Mouse (Mus musculus): ENCODE measurements around the gene Ank2.

The Ank2 gene

DNA sequence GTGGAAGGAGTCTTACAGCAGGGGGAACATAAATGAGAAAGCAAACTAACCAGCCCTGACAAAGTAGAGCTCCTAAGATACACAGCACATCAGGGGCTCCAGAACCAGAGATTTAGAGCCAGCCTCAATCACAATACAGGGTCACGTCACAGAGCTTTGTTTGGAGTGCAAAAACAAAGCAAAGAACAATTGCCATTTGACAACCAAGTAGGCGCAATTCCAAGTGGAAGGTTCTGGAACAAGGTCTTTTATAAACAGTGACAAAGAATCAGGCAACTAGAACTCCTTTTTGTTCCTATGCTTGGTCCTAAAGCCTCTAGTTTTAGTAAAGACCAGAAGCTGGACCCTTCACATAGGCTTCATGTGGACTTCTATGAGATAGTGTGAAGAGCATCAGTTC, 326.5 kb downstream of the Ank2 start:
- no peak for DNase-seq (ENCODE audit: low spot score)

DNA sequence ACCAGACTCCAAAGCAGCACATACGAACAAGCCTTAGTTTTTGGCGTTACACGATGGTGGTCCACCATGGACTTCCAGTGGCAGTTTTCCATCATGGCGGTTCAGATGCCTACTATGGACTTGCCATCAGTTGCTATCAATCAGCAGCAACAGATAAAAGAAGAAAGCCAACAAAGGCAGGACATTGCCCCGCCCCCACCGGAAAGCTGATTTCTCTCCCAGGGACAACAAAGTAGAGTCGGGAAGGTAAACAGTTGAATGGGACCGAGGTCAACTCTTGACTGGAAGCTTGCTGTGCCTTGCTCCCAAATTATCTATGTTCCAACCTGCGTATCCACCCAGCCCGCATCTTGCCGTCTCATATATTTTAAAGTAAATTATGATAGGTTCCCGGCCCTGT, 328.9 kb downstream of the Ank2 start:
- no peak for DNase-seq (ENCODE audit: low spot score)

DNA sequence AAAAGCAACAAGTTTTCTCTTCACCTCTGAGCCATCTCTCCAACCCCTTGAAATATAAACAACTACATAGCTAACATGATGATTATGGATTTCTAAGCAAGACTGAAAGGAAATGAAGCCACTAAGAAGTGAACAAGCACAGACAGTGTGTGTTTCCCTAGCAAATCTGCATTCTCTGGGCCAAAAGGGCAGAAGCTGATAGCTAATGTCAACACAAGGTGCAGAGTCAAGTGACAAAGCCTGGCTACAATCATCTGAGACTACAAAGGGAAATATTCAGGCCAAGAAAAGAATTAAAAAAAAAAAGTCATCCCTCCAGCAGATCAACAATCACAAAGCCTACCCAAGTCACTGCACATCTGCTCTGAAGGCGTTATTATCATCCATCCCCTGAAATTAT, 330.0 kb downstream of the Ank2 start:
- DNase-seq (ENCODE audit: low spot score) = no peak

DNA sequence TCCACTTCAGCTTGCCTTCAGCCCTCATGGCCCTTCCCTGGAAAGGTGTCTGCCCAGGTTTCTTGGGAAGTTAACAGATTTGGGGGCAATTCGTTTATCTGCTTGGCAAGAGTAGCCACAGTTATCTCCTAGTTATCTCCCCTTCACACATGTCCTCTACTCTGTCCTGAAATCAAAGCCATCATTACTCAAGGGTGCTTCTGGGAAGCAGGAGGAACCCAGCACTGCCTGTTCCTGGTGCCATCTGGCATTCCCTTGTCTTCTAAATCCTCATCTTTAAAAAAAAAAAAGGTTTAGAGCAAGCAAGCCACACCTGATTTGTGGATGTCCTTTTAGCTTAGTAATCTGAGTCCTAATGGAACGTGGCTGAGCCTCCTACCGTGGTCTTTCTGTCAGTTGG, 335.4 kb downstream of the Ank2 start:
- no peak for DNase-seq (ENCODE audit: low spot score)

DNA sequence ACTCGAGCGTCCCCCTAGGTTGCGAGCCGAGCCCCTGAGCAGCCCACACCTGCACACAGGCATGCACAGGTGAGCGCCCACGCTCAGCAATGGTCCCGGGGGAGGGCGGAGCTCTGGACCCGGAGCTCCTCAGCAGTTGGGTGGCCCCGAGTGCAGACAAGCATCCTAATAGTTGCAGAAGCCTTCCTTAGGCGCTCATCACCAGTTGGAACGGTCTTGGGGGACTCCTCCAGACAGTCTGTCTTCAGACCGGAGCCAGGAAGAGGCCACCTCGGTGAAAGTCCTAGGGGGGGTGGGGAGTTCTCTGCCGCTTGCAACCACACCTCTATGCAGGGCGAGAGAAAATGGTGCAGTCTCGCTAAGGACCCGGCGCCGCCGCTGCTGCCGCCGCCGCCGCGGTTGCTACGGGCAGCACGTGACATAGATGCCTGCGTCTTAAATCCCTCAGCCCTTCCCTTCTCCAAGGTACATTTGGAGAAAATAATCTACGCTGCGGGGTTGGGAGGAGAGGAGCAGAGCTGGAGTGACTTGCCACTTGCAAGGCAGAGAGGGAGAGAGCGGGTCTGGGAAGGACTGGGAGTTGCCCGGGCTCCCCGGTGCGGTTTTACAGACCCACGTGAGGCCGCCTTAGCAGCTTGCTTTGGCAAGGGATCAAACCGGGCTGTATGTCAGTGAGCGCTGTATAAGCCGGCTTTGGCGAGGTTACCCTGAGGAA, 337.0 kb downstream of the Ank2 start:
- DNase-seq (ENCODE audit: low spot score) = no peak

DNA sequence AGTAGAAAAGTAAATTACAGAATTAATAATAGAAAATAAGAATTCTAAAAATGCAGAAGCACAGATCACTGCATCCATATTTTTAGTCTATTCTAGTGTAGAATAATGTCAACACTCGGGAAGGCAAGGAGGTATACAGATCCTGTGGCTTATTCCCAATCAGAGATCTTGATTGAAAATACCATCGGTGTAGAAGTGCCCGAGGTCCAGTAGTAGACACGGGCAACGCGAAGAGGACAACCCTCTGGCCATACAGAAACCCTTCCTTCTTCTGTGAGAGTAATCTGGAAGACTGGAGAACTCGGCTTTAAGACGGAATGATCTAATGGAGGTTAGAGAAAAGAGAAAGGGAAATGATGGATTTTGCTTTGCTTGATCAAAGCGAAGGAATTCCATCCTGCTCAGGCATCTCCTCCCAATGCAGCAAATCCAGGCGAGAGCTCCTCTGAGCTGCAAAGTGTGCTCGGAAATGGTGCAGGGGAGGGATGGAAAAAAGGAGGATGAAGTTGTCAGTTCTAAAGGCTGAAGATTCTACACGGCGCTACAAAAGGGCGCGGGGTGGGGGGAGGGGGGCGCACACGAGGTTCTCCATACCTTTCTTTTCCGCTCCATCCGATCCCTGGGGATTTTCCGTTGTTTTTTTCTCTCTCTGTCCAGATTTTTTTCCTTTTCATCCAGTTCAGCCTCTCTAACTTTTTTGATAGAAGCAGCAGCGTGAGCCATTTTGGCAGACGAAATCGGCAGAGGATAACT, 337.9 kb downstream of the Ank2 start:
- no peak for DNase-seq (ENCODE audit: low spot score)

DNA sequence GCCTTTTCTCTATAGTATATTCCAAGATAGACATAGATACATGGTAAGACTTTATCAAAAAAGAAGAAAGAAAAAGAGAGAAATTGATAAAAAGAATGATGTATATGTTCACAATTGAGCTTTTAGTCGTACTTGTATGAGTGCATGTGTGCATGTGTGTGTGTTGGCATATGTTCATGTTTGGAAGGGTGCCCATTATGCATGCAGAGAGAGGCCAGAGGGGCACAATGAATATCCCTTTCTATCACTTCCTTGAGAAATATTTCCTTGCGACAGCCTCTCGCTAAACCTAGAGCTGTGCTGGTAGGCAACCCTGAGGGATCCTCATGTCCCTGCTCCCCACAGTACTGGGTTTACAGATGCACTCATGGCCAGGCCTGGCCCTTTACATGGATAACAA, 341.4 kb downstream of the Ank2 start:
- no peak for DNase-seq (ENCODE audit: low spot score)

DNA sequence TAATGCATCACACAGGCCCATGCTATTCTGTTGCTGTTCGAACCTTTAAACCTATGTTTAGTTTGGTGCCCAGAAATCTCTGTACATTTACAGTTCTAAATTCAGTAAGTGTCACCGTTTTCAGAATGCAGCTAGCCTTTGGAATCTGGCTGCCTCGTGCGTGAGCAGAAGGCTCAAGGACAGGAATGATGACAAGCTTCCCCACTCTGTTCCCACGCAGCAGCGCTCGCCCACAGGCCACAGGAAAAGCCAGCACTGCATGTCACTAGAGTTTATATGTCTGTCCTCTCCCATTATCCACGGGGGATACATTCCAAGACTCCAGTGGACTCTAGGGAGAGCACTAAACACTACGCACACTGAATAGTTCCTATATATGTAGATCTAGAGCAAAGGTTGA, 343.1 kb downstream of the Ank2 start:
- DNase-seq (ENCODE audit: low spot score) = no peak

DNA sequence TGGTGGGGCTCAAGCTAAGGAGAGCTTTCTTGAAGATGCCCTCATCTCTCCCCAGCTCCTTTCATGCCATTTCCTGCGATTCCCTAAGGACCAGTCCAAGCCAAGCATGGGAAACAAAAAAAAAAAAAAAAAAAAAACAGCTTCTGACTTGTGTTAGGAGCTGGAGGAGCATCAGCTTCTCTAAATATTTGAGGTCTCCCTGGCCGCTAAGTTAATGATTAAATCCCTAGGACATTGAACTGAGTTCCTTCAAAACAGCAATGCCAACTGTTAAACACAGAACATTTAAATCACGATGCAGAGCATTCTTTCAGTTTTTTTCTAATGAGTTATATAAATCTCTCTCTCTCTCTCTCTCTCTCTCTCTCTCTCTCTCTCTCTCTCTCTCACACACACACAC, 345.3 kb downstream of the Ank2 start:
- no peak for DNase-seq (ENCODE audit: low spot score)

DNA sequence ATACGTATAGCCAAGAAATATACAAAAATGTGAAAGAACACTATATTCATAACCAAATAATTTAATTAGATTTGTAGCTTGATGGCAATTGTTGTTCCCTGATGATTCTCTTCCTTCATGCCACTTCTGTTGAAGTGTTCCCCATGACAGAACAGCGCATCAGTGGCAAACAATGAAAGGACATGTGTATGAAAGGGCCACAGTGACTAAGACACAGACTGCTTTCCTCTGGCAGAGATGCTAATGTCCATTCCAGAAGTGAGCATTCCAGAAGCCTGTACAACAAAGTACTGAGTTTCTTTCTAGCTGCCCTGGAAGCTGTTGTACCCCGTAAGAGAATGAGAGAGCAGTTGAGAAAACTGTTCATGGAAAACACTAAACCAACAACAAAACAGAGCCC, 345.7 kb downstream of the Ank2 start:
- no peak for DNase-seq (ENCODE audit: low spot score)

DNA sequence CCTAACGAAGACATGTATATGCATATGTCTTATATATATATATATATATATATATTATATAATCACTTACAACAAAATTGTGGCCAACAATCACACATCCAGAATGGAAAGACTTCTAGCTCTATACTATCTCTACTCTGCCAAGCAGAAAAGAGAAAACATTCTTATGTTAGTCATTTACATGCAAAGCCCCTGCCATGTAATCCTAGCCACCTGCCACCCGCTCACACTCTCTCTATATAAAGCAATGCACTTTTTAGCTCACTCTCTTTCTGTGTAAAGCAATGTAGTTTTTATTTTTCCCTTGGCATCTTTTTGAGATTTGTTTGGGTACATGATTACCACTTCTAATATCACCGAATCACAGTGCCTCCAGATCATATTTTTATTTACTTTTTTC, 350.5 kb downstream of the Ank2 start:
- DNase-seq (ENCODE audit: low spot score) = no peak

DNA sequence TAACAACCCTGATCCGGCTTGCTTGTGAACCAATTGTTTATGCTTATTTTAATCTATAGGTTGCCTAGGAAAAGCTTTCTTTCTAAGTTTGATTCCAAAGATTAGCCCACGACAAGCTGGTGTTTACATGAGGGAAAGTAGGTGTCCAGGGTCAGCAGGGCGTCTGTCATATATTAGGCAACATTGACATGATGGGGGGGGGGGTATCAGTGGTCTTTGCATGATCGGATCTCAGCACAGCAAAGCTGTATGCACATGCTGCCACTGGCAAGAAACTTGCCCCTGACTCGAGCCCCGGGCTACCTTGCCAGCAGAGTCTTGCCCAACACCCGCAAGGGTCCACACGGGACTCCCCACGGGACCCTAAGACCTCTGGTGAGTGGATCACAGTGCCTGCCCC, 358.6 kb downstream of the Ank2 start:
- no peak for DNase-seq (ENCODE audit: low spot score)

DNA sequence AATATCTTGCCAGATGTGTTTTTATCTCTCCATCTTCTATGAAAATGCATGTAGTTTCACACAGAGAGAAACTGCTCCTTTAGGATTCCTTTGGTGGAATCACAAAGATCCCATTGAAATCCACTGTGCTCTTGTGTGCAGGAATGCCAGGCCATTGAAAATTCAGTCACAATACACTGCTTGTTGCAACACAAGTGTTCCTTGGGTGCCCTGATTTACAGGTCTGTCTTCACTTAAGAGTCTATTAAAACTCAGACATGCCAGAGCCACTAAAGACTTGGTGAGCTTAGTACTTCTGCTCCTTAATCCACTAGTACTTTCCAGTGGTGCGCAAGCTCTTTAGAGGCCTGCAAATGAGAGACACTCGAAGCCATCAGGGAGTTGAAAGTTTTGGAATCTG, 359.5 kb downstream of the Ank2 start:
- DNase-seq (ENCODE audit: low spot score) = no peak

DNA sequence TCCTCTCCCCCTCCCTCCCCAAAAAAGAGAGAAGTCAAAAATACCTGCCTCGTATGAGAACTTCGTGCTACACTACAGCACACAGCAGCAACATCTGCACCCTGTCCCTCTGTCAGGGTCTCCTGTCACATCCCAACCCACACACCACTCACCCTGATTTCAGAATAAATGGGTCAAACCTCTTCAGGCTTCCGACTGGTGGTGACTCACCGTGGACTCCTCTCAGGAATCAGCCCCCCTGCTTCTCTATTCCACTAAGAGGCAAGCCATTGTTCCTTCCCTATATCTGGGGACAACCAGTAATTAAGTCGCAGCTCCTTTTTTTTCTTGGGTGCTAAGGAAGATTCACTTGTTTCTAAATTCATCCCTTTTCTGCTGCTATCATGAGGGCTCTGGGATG, 361.6 kb downstream of the Ank2 start:
- no peak for DNase-seq (ENCODE audit: low spot score)

DNA sequence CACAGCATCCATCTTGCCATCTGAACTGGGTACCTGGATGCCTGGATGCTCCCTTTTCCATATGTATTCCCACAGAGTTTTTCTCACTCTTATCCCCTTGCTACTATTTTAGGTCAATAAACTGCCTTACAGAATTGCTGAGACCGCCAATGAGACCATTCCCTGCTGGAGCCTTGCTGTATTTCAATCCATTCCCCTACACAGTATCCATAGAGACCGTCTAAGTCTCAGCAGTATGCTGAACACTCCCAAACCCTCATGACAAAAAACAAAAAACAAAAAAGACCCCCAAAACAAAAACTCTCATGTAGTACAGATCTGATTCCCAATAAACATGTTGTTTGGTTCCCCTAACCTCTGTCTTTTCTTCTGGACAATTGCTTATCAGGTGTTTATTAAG, 365.1 kb downstream of the Ank2 start:
- no peak for DNase-seq (ENCODE audit: low spot score)

DNA sequence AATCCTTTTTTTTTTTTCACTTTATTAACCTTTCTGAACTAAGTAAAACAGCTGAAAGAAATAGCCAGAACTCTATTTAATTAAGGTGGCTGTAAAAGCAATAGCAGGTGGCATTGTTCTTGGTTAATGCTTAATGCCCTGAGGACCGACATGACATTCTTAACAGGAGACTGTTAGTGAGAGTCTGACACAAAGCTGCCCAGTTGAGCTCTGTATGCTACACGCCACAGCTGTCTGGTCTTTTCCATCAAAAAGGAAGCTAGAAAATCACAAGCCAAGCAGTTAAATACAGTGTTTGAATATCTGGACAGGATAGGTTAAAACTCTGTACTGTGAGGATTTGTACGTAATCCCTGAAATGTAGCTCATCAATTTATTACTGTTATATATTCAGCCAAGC, 368.1 kb downstream of the Ank2 start:
- DNase-seq (ENCODE audit: low spot score) = no peak

DNA sequence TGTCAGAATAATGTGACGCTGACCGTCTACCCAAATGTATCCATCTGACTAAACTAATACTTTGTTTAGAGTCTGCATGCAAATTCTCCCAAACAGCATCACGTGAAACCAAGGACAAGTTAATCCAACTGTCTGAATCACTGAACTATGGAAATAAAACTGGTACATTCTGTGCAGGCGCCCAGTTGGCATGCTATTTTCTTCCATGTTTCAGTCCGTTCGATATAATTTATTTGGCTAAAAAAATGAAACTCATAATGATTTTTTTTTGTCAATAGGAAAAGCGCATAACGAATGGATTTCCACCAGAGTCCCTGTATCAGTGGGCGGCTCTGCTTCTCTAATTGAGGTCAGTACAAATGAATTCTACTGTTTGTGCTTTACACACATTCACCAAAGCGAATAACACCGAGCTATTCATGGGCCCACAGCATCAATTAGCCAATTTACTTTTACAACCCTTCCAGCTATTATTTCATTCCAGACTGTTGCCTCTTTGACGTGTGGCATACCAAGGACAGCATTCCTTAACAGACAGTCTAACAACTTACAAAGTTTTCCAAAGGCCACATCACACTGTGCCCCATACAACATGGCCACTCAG, 368.9 kb downstream of the Ank2 start:
- no peak for DNase-seq (ENCODE audit: low spot score)

DNA sequence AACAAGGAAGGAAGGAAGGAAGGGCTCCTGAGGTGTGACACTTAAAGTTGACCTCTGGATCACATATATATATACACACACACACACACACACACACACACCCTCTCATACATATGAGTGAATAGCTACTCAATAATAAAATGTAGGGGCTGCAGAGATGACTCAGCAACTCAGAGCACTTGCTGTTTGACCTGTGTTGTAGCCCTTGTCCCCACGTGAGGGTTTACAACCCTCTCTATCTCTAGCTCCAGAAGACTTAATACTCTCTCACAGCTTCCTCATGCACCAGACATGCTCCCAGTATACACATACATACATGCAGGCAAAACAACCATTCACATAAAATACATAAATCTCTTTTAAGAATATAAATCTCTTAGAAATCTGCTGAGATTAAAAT, 369.4 kb downstream of the Ank2 start:
- no peak for DNase-seq (ENCODE audit: low spot score)

DNA sequence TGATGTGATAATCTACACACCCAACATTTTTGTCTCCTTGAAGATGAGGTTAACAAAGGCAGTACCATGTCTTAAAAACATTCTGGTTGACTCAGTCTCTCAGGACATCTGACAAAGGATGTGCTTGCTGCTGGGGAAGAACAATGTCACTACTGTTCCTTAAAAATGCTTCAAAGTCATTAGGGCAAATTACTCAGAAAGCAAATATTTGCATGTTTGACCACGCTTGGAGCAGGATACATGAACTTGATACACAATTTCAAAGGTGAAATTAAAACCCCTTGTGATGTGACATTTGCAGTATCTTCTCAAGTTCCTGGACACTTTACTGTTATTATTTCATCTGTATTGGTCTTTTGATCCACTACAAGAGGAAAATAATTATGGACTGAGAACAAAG, 371.5 kb downstream of the Ank2 start:
- no peak for DNase-seq (ENCODE audit: low spot score)

DNA sequence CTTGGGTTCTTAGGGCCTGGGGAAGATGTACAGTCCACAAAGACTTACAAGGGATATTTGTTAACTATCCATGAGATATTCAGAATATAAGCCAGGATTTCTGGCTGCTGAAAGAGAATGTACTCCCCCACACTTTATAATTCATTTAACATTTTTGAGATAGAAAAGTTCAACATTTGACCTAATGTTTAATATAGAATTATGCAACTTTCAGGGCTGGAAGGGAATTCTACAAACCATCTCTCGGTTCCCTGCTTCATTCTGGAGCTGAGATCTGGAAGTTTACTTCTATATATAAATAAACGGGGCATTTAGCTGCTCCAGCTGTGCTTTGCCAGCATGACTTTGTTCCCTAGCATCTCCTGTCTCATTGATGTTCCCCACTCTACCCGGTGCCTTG, 372.9 kb downstream of the Ank2 start:
- no peak for DNase-seq (ENCODE audit: low spot score)

DNA sequence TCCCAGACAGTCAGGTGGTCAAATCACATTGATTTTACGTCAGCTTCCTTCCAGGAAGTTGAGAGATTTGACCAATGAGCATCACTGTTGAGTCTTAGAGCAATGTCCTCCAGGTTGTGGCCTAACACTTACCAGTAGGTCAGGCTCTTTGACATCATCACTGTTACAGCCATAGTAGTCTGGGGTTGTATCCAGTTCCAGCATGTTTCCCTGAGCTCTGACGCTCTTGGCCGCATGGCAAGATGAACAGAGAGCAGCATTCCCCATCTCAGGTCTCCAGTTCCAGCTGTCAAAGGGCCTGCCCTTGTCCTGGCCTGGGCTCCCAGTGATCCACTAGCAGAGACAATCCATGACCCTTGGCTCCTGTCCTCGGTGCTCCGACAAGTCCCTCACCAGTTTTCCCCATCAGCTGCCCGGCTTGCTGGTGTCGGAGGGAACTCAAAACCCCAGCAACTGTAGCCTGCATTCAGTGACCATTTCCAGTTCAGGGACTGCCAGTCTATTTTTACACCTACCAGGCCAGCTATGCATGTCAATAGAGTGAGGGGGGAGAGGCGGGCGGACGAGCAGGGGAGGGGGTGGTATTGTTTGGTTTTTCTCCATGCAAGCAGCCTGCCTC, 374.7 kb downstream of the Ank2 start:
- no peak for DNase-seq (ENCODE audit: low spot score)

DNA sequence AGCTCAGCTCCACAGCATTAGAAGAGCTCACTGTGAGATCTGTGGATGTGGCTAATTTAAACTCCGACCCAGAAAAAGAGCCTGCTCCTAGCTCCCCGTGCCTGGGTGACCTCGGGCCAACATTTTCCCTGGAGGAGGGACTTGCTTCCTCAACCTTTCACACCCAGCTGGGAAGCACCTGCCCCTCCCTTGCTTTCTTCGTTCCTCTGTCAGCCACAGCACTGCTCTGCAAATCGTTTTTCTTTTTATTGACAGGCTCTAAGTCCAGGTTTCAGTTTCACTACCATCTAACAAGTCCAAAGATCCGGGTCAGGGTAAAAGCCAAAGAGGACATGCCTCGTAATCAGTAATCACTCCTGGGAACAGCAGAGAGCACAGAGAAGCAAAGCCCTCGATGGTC, 375.8 kb downstream of the Ank2 start:
- DNase-seq (ENCODE audit: low spot score) = no peak

DNA sequence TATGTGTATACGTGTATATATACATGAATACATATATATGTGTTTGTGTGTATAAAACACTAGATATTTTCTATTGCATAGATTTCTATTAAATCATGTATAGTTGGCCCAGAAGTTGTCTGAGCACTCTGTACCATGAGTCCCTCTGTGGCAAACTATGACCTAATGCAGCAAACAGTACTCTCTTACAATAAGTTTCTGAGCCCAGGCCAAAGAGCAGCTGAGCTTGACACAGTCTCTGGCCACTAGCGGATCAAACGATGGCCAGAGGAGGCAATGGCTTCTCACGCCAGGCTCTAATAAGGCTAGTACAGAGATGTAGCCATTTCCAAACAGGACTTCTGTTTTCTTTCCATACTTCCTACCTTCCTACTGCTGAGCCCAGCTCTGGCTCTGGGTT, 380.4 kb downstream of the Ank2 start:
- DNase-seq (ENCODE audit: low spot score) = no peak
